Mouse (Mus musculus) ES-E14 (cell line): Measurements from ENCODE around the gene Bsn. TPM values are rescaled to one million over a fixed set of nuclear protein-coding genes. Genes with fewer than 3 reads are reported as not detected.

Experiments used
- DNase-seq: peaks from one replicate; pipeline ENCODE4 v3.0.0-alpha.2; 2013; ENCODE audit warnings: low read depth, low spot score
- H3K27ac ChIP-seq: 2 replicates; pipeline ENCODE4 v1.5.1; 2012; ENCODE audit warnings: low read depth, mild to moderate bottlenecking, low read length, moderate library complexity, mixed read lengths; ENCODE audit not compliant: poor library complexity, insufficient read depth, severe bottlenecking
- H3K36me3 ChIP-seq: 2 replicates; pipeline ENCODE4 v1.6.1; 2012; ENCODE audit warnings: mild to moderate bottlenecking, low read length, moderate library complexity, mixed read lengths; ENCODE audit not compliant: control insufficient read depth, poor library complexity, insufficient read depth, severe bottlenecking
- H3K4me1 ChIP-seq, 2 experiments: fragments of 150-350 bp in 1 of 2; sonication (generic) in 1 of 2; 2 replicates each; pipeline ENCODE4 v1.6.1; 2012; ENCODE audit warnings: low read length in 2 of 2, mild to moderate bottlenecking in 1 of 2, mixed read lengths in 1 of 2; ENCODE audit not compliant: control insufficient read depth in 2 of 2, insufficient read depth in 2 of 2, poor library complexity in 1 of 2
- H3K4me3 ChIP-seq, 2 experiments: fragments of 150-350 bp in 1 of 2; sonication (generic) in 1 of 2; 2 replicates each; pipeline ENCODE4 v1.5.1; 2012; ENCODE audit warnings: low read length in 2 of 2, low read depth in 1 of 2, mild to moderate bottlenecking in 1 of 2, mixed read lengths in 1 of 2; ENCODE audit not compliant: insufficient read depth in 1 of 2, poor library complexity in 1 of 2, severe bottlenecking in 1 of 2
- H3K9ac ChIP-seq: 2 replicates; pipeline ENCODE4 v1.6.1; 2012; ENCODE audit warnings: low read depth, mild to moderate bottlenecking, low read length, mixed read lengths; ENCODE audit not compliant: poor library complexity, insufficient read depth, severe bottlenecking
- H3K9me3 ChIP-seq: fragments of 150-350 bp; sonication (generic); 2 replicates; pipeline ENCODE4 v1.6.1; 2012; ENCODE audit warnings: low read depth, mild to moderate bottlenecking, low read length; ENCODE audit not compliant: control insufficient read depth, insufficient read depth
- CHD2 ChIP-seq: IDR thresholded peaks from 2 replicates; pipeline ENCODE4 v1.6.1; 2014; ENCODE audit warnings: mild to moderate bottlenecking, low read depth, low read length, inconsistent platforms
- HCFC1 ChIP-seq: IDR thresholded peaks from 2 replicates; pipeline ENCODE4 v1.6.1; 2012; ENCODE audit warnings: low read length, inconsistent platforms, borderline replicate concordance; ENCODE audit not compliant: insufficient read depth
- MAFK ChIP-seq: IDR thresholded peaks from 2 replicates; pipeline ENCODE4 v1.6.1; 2014; ENCODE audit warnings: mild to moderate bottlenecking, low read depth, low read length, inconsistent platforms; ENCODE audit not compliant: insufficient read depth
- ZC3H11A ChIP-seq: IDR thresholded peaks from 2 replicates; pipeline ENCODE4 v1.6.1; 2012; ENCODE audit warnings: low read depth, mild to moderate bottlenecking, inconsistent platforms, low read length, borderline replicate concordance
- ZNF384 ChIP-seq: IDR thresholded peaks from 2 replicates; pipeline ENCODE4 v1.6.1; 2012; ENCODE audit warnings: low read depth, low read length, inconsistent platforms
- in situ Hi-C, 2 experiments: fragments of 600-800 bp; cut with MboI; formaldehyde crosslinking; loops; one replicate each; pipeline ENCODE4 v1.15.1; 2025; ENCODE audit warnings: low sequenced_read_pairs in 2 of 2, inconsistent platforms in 1 of 2; ENCODE audit not compliant: unreplicated experiment in 2 of 2
- total RNA-seq: library from RNA; depleted of rRNA; stranded (reverse); fragments of 300-350 nt; gene quantifications from 2 replicates; pipeline ENCODE4 v1.2.3, GENCODE M21; 2012

Bsn gene
- total RNA-seq, 1 experiment, result 0.45 TPM

GRCm38 (mm10) chr9:108189488-108189786 is 747 bp downstream of the Bsn start:
- no peaks in the 10 kb centered on the region for H3K4me1 ChIP-seq
- H3K27ac ChIP-seq, result no peak overlapping the region

DNA sequence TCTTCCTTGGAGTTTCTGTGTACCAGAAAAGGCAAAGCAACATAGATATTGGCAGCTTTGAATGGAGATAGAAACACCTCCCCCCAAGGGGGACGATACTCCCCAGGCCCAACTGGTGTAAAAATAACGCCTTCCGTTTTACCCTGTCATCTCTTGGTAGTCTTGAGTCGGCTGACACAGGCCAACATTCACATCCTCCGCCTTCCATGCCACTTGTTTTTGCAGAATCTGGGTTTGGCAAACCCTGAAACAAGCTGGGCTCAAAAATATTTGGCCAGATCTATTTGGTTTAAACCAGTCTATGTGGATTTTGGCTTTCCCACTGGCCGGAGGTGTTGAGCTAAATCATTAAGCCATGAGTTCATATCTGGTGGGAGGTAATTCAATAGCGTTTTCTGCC is 1.2 kb downstream of the Bsn start:
- TF ChIP-seq CHD2 (no peak), ZNF384 (no peak), MAFK (no peak), ZC3H11A (no peak), HCFC1 (no peak)
- Histone ChIP-seq H3K9me3 (no peaks in the 10 kb centered on the region), H3K36me3 (no peaks in the 10 kb centered on the region), H3K4me1 (no peaks in the 10 kb centered on the region), H3K27ac (no peak overlapping the region), H3K4me3 (no peak overlapping the region), H3K9ac (no peak overlapping the region)
- in situ Hi-C loops, result no loop called here
- no peak for DNase-seq

More at GRCm38 (mm10) chr9:108189488-108189786, 747 bp downstream of the Bsn start:
- in situ Hi-C loops, result no loop called here
- no peaks in the 10 kb centered on the region for H3K36me3 ChIP-seq
- H3K9me3 ChIP-seq, result no peaks in the 10 kb centered on the region
- H3K9ac ChIP-seq, result no peak overlapping the region
- peak overlapping the region; percentile 48 to 72; a peak in 2 of 4 replicates for H3K4me3 ChIP-seq
- no peak for TF ChIP-seq CHD2
- no peak for TF ChIP-seq HCFC1
- no peak for TF ChIP-seq MAFK
- TF ChIP-seq ZNF384, result no peak
- no peak for TF ChIP-seq ZC3H11A
- DNase-seq, result no peak

- DNase-seq, result no peak
- H3K36me3 ChIP-seq, result no peaks in the 10 kb centered on the region
- H3K9ac ChIP-seq, result no peak overlapping the region
- H3K27ac ChIP-seq, result no peak overlapping the region
- in situ Hi-C loops, result no loop called here
- H3K4me3 ChIP-seq, result no peak overlapping the region
- no peaks in the 10 kb centered on the region for H3K9me3 ChIP-seq
- TF ChIP-seq CHD2 (no peak), MAFK (no peak), ZNF384 (no peak), ZC3H11A (no peak), HCFC1 (no peak)
- peaks cover 0 to 3% of the 10 kb centered on the region in 2 experiments; a peak in 1 of 4 replicates for H3K4me1 ChIP-seq
Observed at GRCm38 (mm10) chr9:108188511-108188910, 1.7 kb downstream of the Bsn start.

DNA sequence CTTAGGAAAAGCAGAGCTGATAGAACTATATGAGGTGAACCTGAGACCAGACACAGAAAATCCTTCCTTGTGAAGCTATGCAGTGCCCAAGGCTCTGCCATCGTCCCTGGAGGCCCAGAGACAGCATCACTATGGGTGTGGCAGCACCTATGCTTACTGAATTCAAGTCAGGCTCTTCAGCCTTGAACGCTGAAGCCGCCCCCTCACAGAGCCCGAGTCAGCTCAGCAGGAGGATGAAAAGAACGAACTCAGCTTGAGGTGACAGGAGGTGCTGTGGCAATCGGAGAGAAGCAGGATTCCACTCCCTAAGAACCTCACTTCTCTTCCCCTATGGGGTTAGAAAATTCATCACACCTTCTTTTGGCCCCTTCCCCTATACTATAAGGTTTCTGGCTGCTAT is 2.6 kb downstream of the Bsn start:
- TF ChIP-seq ZC3H11A (no peak), HCFC1 (no peak), MAFK (no peak), ZNF384 (no peak), CHD2 (no peak)
- H3K4me1 ChIP-seq, result peaks cover 0 to 7% of the 10 kb centered on the region in 2 experiments; a peak in 1 of 4 replicates
- H3K27ac ChIP-seq, result no peak overlapping the region
- H3K9ac ChIP-seq, result no peak overlapping the region
- in situ Hi-C loops, result no loop called here
- H3K4me3 ChIP-seq, result no peak overlapping the region
- DNase-seq, result no peak
- H3K9me3 ChIP-seq, result no peaks in the 10 kb centered on the region
- H3K36me3 ChIP-seq, result no peaks in the 10 kb centered on the region

DNA sequence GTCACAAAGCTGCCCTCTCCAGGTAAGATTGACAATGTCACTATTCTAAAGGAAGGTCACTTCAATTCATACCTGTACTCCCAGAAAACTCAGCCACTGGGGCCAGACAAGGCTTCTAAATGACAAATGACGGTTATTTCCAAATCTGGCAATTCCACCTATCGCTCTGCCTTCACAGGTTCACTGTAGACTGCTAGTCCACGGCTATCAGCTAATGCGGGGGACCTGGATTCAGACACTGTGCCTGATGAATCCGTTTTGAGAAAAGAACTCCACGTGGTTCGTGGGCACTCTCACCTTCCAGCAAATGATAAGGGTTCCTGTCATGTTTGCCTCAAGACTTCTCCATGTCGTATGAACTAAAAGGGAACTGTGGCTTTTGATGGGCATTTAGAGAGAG is 4.4 kb downstream of the Bsn start:
- H3K9ac ChIP-seq, result no peak overlapping the region
- in situ Hi-C loops, result no loop called here
- H3K27ac ChIP-seq, result no peak overlapping the region
- H3K4me3 ChIP-seq, result no peak overlapping the region
- DNase-seq, result no peak
- TF ChIP-seq ZNF384 (no peak), HCFC1 (no peak), CHD2 (no peak), ZC3H11A (no peak)
- no peaks in the 10 kb centered on the region for H3K36me3 ChIP-seq
- peaks cover 0 to 7% of the 10 kb centered on the region in 2 experiments; a peak in 1 of 4 replicates for H3K4me1 ChIP-seq
- H3K9me3 ChIP-seq, result no peaks in the 10 kb centered on the region
